Mouse (Mus musculus) lung, postnatal 0 days (tissue): ENCODE results near the gene Nfatc2ip. TPM values are rescaled to one million over a fixed set of nuclear protein-coding genes. Genes with fewer than 3 reads are reported as not detected.

Source experiments
- ATAC-seq: fragments of 200-750 bp; cut with Nextera tagmentation; 2 replicates; pipeline ENCODE4 v1.8.0; 2017; ENCODE audit warnings: moderate library complexity
- DNase-seq: peaks from one replicate; pipeline ENCODE4 v3.0.0-alpha.2; 2016; ENCODE audit warnings: low spot score
- H3K27ac ChIP-seq: fragments of 300-500 bp; sonication (generic); 2 replicates; pipeline ENCODE4 v1.5.1; 2014; ENCODE audit warnings: antibody characterized with exemption, mild to moderate bottlenecking, low read length, mixed read lengths
- H3K27me3 ChIP-seq: fragments of 300-500 bp; sonication (generic); replicated peaks from 2 replicates; pipeline ENCODE4 v1.6.1; 2014; ENCODE audit warnings: low read length, mixed read lengths; ENCODE audit not compliant: insufficient read depth
- H3K36me3 ChIP-seq: fragments of 300-500 bp; sonication (generic); 2 replicates; pipeline ENCODE4 v1.6.1; 2014; ENCODE audit warnings: low read length, mixed read lengths; ENCODE audit not compliant: insufficient read depth
- H3K4me1 ChIP-seq: fragments of 300-500 bp; sonication (generic); 2 replicates; pipeline ENCODE4 v1.6.1; 2014; ENCODE audit warnings: antibody characterized with exemption, low read depth, low read length, mixed read lengths; ENCODE audit not compliant: insufficient read depth
- H3K4me2 ChIP-seq: fragments of 300-500 bp; sonication (generic); replicated peaks from 2 replicates; pipeline ENCODE4 v1.6.1; 2014; ENCODE audit warnings: low read depth, mild to moderate bottlenecking, low read length, moderate library complexity, mixed read lengths
- H3K4me3 ChIP-seq: fragments of 300-500 bp; sonication (generic); 2 replicates; pipeline ENCODE4 v1.5.1; 2014; ENCODE audit warnings: low read depth, low read length
- H3K9ac ChIP-seq: fragments of 300-500 bp; sonication (generic); replicated peaks from 2 replicates; pipeline ENCODE4 v1.6.1; 2014; ENCODE audit warnings: low read depth, mild to moderate bottlenecking
- H3K9me3 ChIP-seq: fragments of 300-500 bp; sonication (generic); 2 replicates; pipeline ENCODE4 v1.6.1; 2016; ENCODE audit warnings: low read length, mixed read lengths
- CTCF ChIP-seq: IDR thresholded peaks from 2 replicates; pipeline ENCODE4 v1.5.1; 2016; ENCODE audit warnings: antibody characterized with exemption, mild to moderate bottlenecking
- EP300 ChIP-seq: IDR thresholded peaks from 2 replicates; pipeline ENCODE4 v1.6.1; 2016; ENCODE audit warnings: antibody characterized with exemption, mild to moderate bottlenecking, control low read depth
- WGBS: fragments of 180-500 bp; shearing (Covaris S2); extraction: QIAGEN DNeasy Blood & Tissue Kit; methylation state at CpG from one replicate; pipeline ENCODE4 v1.1.7; 2014; 5-methylcytosine and 5-hydroxymethylcytosine counted together
- polyA plus RNA-seq: library from polyadenylated mRNA; unstranded; fragments of >200 nt; fragmentation: Nextera tagmentation; extraction: Ambion mirVana; gene quantifications from 2 replicates; pipeline ENCODE4 v1.2.1, GENCODE M21; 2015

Gene Nfatc2ip
- polyA plus RNA-seq, 1 experiment from 2014 or later = 2.0 TPM

DNA sequence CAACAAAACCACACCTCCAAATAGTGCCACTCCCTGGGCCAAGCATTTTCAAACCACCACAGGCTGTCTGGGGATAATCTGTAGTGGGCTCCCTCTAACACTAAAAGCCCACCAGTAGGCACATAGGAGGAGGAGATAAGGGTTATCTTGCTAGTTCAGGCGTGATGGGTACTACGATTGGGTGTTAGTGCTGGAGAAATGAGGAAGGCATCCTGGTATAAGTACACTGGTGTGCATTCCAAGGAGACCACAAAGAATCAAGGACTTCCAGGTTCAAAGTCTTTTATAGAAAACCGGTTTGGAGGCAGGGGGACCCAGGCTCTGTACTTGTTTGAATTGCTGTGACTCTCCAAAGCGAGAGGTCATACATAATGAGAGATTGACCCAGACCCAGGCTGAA is 31.6 kb upstream of the Nfatc2ip start:
- Histone ChIP-seq H3K27me3 (no peaks in the 10 kb centered on the region), H3K4me1 (peaks cover 6% of the 10 kb centered on the region; the same call in 1 of the 2 replicates), H3K9me3 (no peaks in the 10 kb centered on the region), H3K27ac (peak overlapping the region; percentile 96), H3K9ac (peak overlapping the region; percentile 75; the same call in 1 of the 2 replicates), H3K4me3 (peak overlapping the region; percentile 69), H3K36me3 (peaks cover 5% of the 10 kb centered on the region; the same call in 1 of the 2 replicates), H3K4me2 (peak overlapping the region; percentile 83)
- TF ChIP-seq EP300 (0 out of 2 replicates have a peak, but pooled peaks have one; percentile 8), CTCF (no peak)
- DNase-seq (peak; percentile 81), ATAC-seq (peak; percentile 53)
- 12% methylated on average over 4 of the region's 4 CpGs for WGBS

GRCm38 (mm10) chr7:126427323-126427860 is 30.9 kb upstream of the Nfatc2ip start:
- ATAC-seq = no peak
- no peak overlapping the region for H3K9ac ChIP-seq

GRCm38 (mm10) chr7:126424161-126424560 is 27.6 kb upstream of the Nfatc2ip start:
- DNase-seq (no peak), ATAC-seq (no peak)
- Histone ChIP-seq H3K4me3 (no peak overlapping the region), H3K4me1 (no peaks in the 10 kb centered on the region), H3K27me3 (no peaks in the 10 kb centered on the region), H3K9ac (no peak overlapping the region), H3K27ac (no peak overlapping the region), H3K36me3 (no peaks in the 10 kb centered on the region), H3K9me3 (no peaks in the 10 kb centered on the region), H3K4me2 (no peak overlapping the region)
- no peak for TF ChIP-seq EP300
- TF ChIP-seq CTCF = no peak
- WGBS = 71% methylated on average over 6 of the region's 6 CpGs

More at GRCm38 (mm10) chr7:126427323-126427860, 30.9 kb upstream of the Nfatc2ip start:
- 46% methylated on average over 12 of the region's 13 CpGs for WGBS
- H3K9me3 ChIP-seq = no peaks in the 10 kb centered on the region
- no peak overlapping the region for H3K4me3 ChIP-seq
- TF ChIP-seq EP300 (no peak), CTCF (no peak)
- no peaks in the 10 kb centered on the region for H3K27me3 ChIP-seq
- peaks cover 6% of the 10 kb centered on the region; the same call in 1 of the 2 replicates for H3K4me1 ChIP-seq
- H3K36me3 ChIP-seq = peaks cover 5% of the 10 kb centered on the region; the same call in 1 of the 2 replicates
- DNase-seq = no peak
- H3K27ac ChIP-seq = 0 out of 2 replicates have a peak overlapping the region, but pooled peaks have one; percentile 96
- H3K4me2 ChIP-seq = no peak overlapping the region

GRCm38 (mm10) chr7:126421756-126422155 is 25.2 kb upstream of the Nfatc2ip start:
- Histone ChIP-seq H3K4me3 (no peak overlapping the region), H3K9ac (no peak overlapping the region), H3K27ac (no peak overlapping the region), H3K4me2 (no peak overlapping the region), H3K9me3 (no peaks in the 10 kb centered on the region), H3K27me3 (no peaks in the 10 kb centered on the region), H3K4me1 (no peaks in the 10 kb centered on the region), H3K36me3 (no peaks in the 10 kb centered on the region)
- DNase-seq = no peak
- no peak for ATAC-seq
- TF ChIP-seq EP300 = no peak
- no peak for TF ChIP-seq CTCF
- WGBS = 82% methylated on average over 5 of the region's 5 CpGs

- Histone ChIP-seq H3K27ac (no peak overlapping the region), H3K27me3 (no peaks in the 10 kb centered on the region), H3K9me3 (no peaks in the 10 kb centered on the region), H3K4me1 (no peaks in the 10 kb centered on the region), H3K4me3 (no peak overlapping the region), H3K36me3 (no peaks in the 10 kb centered on the region), H3K9ac (no peak overlapping the region), H3K4me2 (no peak overlapping the region)
- 39% methylated on average over 3 of the region's 3 CpGs for WGBS
- ATAC-seq = no peak
- no peak for TF ChIP-seq EP300
- no peak for TF ChIP-seq CTCF
- DNase-seq = peak; percentile 7
These were observed 22.0 kb upstream of the Nfatc2ip start for GRCm38 (mm10) chr7:126418496-126418895.

DNA sequence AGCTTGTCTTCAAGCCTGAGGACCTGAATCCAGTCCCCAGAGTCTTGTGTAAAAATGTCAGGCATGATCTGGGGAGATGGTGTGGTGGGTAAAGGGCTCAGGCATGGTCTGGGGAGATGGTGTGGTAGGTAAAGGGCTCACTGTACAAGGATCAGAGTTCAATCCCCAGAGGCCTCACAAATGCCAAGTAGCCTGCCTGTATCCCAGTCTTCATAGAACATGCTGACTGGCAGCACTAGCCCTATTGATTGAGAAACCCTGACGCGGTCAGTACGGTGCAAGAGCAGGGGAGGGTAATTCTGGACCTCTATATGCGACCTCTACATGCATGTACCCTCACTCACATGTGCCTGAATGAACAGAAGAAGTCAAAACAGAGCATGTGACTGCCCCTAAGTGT is 21.1 kb upstream of the Nfatc2ip start:
- no peaks in the 10 kb centered on the region for H3K4me1 ChIP-seq
- WGBS = 84% methylated on average over 4 of the region's 4 CpGs

More for the DNA sequence above, 21.1 kb upstream of the Nfatc2ip start:
- no peak for TF ChIP-seq CTCF
- TF ChIP-seq EP300 = no peak
- DNase-seq (no peak), ATAC-seq (no peak)
- Histone ChIP-seq H3K4me2 (no peak overlapping the region), H3K36me3 (no peaks in the 10 kb centered on the region), H3K27me3 (no peaks in the 10 kb centered on the region), H3K9ac (no peak overlapping the region), H3K4me3 (no peak overlapping the region), H3K27ac (no peak overlapping the region), H3K9me3 (no peaks in the 10 kb centered on the region)
